Mouse (Mus musculus) kidney, embryonic 16.5 days (tissue): ENCODE results near the gene Lipe. TPM values are rescaled to one million over a fixed set of nuclear protein-coding genes. Genes with fewer than 3 reads are reported as not detected.
A peak's percentile ranks its signal among the peaks of the same experiment; 100 is the strongest.

Experiments used
- ATAC-seq: fragments of 200-750 bp; cut with Nextera tagmentation; 2 replicates; pipeline ENCODE4 v1.8.0; 2017; ENCODE audit warnings: moderate TSS enrichment; ENCODE audit not compliant: low FRiP score, low TSS enrichment
- H3K27ac ChIP-seq: fragments of 300-500 bp; sonication (generic); 2 replicates; pipeline ENCODE4 v1.5.1; 2014; ENCODE audit warnings: low read length
- H3K27me3 ChIP-seq: fragments of 300-500 bp; sonication (generic); 2 replicates; pipeline ENCODE4 v1.6.1; 2014; ENCODE audit warnings: low read length, control low read depth, mixed read lengths; ENCODE audit not compliant: insufficient read depth
- H3K36me3 ChIP-seq: fragments of 300-500 bp; sonication (generic); 2 replicates; pipeline ENCODE4 v1.6.1; 2014; ENCODE audit warnings: low read length, control low read depth, mixed read lengths; ENCODE audit not compliant: insufficient read depth
- H3K4me1 ChIP-seq: fragments of 300-500 bp; sonication (generic); 2 replicates; pipeline ENCODE4 v1.6.1; 2014; ENCODE audit warnings: low read length, control low read depth, mixed read lengths; ENCODE audit not compliant: insufficient read depth
- H3K4me2 ChIP-seq: fragments of 300-500 bp; sonication (generic); replicated peaks from 2 replicates; pipeline ENCODE4 v1.6.1; 2014; ENCODE audit warnings: low read depth, low read length
- H3K4me3 ChIP-seq: fragments of 300-500 bp; sonication (generic); 2 replicates; pipeline ENCODE4 v1.5.1; 2014; ENCODE audit warnings: mild to moderate bottlenecking, low read length
- H3K9ac ChIP-seq: fragments of 300-500 bp; sonication (generic); replicated peaks from 2 replicates; pipeline ENCODE4 v1.6.1; 2014; ENCODE audit warnings: low read length
- H3K9me3 ChIP-seq: fragments of 300-500 bp; sonication (generic); 2 replicates; pipeline ENCODE4 v1.6.1; 2016; ENCODE audit warnings: low read length, control low read depth
- WGBS: fragments of 180-500 bp; shearing (Covaris S2); extraction: QIAGEN DNeasy Blood & Tissue Kit; methylation state at CpG from one replicate; pipeline ENCODE4 v1.1.7; 2014; 5-methylcytosine and 5-hydroxymethylcytosine counted together
- polyA plus RNA-seq: library from polyadenylated mRNA; unstranded; fragments of >200 nt; fragmentation: Nextera tagmentation; extraction: Ambion mirVana; gene quantifications from 2 replicates; pipeline ENCODE4 v1.2.1, GENCODE M21; 2015

The Lipe gene
- 11.2 and 11.9 TPM in 2 replicates for polyA plus RNA-seq

GRCm38 (mm10) chr7:25398610-25399009 lies at the start of gene Lipe:
Lipe (minus strand) TSS chr7:25398710.
- Histone ChIP-seq H3K4me2 (peak within 1 kb of the TSS; percentile 19; the same call in 1 of the 2 replicates), H3K4me1 (peaks cover 36% of the 10 kb centered on the region), H3K9ac (no peak within 1 kb of the TSS), H3K9me3 (no peaks in the 10 kb centered on the region), H3K36me3 (no peaks in the 10 kb centered on the region), H3K27me3 (no peaks in the 10 kb centered on the region), H3K4me3 (no peak within 1 kb of the TSS), H3K27ac (no peak within 1 kb of the TSS)
- ATAC-seq = no peak
- 96% methylated on average over 1 of the region's 1 CpGs for WGBS

DNA sequence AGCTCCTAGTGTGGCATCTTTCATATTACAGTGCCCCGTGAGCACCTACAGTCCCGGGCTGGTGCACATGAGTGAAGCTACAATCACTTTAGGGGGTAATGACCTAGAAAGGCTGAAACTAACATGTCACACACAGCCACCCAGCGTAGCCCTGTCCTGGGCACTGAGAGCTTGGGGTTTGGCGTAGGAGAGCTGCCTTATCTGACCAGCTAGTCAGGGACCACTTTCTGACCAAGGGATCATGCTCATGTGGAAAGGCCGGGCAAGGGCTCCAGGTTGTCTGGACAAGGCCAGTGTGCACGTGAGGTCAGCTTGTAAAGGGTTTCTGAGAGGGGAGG lies 42.3 kb upstream of the Lipe start:
- Histone ChIP-seq H3K9ac (no peak overlapping the region), H3K36me3 (no peaks in the 10 kb centered on the region), H3K4me3 (no peak overlapping the region), H3K27me3 (no peaks in the 10 kb centered on the region), H3K9me3 (no peaks in the 10 kb centered on the region), H3K4me2 (no peak overlapping the region), H3K4me1 (peaks cover 17% of the 10 kb centered on the region), H3K27ac (0 out of 2 replicates have a peak overlapping the region, but pooled peaks have one; percentile 17)
- peak; percentile 59 for ATAC-seq
- 41% methylated on average over 6 of the region's 6 CpGs for WGBS

GRCm38 (mm10) chr7:25439978-25440815 lies 41.7 kb upstream of the Lipe start:
- Histone ChIP-seq H3K9me3 (no peaks in the 10 kb centered on the region), H3K4me1 (peaks cover 18% of the 10 kb centered on the region), H3K27ac (no peak overlapping the region), H3K4me2 (no peak overlapping the region), H3K4me3 (no peak overlapping the region), H3K36me3 (no peaks in the 10 kb centered on the region), H3K9ac (no peak overlapping the region), H3K27me3 (no peaks in the 10 kb centered on the region)
- no peak for ATAC-seq
- WGBS = 38% methylated on average over 9 of the region's 9 CpGs

DNA sequence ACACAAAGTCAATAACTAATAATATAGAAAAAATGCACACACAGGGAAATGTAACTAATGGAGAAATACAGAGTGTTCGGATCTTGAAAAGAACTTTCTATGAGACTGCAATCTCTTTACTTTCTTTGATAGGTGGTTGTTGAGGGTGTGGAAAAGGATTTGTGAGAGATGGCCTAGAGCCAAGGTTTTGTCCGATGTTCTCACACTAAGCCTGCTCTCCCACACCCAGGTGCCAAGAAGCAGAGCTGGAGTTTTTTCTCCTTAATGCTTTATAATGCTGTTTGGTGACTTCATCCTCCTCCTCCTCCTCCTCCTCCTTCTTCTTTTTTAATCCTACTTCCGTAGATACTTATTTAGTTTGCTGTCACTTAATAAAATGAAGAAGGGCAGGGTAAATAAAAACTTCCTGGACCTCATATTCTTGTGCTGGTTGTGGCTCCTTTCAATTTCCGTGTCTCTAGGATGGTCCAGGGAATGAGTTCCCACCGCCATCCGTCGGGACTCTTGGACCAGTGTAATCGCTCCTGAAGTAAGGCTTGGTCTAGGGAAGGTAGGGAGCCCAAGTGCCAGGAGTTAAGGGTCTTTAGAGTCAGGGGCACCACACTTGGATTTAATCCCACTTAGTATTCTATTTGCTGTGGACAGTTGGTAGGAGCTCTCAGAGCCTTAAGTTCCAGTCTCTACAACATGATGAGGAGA lies 40.8 kb upstream of the Lipe start:
- no peak overlapping the region for H3K4me3 ChIP-seq
- H3K9ac ChIP-seq = no peak overlapping the region
- H3K27me3 ChIP-seq = no peaks in the 10 kb centered on the region
- no peak overlapping the region for H3K4me2 ChIP-seq
- H3K4me1 ChIP-seq = peaks cover 18% of the 10 kb centered on the region
- H3K27ac ChIP-seq = no peak overlapping the region
- no peaks in the 10 kb centered on the region for H3K36me3 ChIP-seq
- WGBS = 74% methylated on average over 8 of the region's 8 CpGs
- H3K9me3 ChIP-seq = no peaks in the 10 kb centered on the region
- no peak for ATAC-seq

DNA sequence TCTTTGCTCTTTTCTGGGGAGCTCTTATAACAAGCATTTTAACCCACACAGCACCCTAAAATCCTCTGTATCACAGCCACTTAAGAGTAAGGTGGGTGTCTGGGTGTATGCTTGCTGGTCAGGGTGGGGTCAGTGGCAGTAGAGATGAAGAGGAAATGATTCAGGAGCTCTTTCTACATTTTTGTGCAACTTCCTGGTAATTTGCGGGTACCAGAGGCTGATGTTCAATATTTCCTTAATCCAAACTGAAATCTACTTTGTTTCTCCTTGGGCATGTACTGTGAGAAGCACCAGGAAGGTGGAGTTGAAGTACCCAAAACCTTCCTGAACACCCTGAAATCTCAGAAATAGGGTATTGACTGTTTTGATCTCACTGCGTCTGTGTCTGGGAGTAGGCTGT lies 38.2 kb upstream of the Lipe start:
- no peak overlapping the region for H3K4me3 ChIP-seq
- H3K9ac ChIP-seq = no peak overlapping the region
- H3K36me3 ChIP-seq = no peaks in the 10 kb centered on the region
- WGBS = 81% methylated on average over 2 of the region's 2 CpGs
- peaks cover 28% of the 10 kb centered on the region for H3K4me1 ChIP-seq
- peak overlapping the region; percentile 20; the same call in 1 of the 2 replicates for H3K27ac ChIP-seq
- H3K4me2 ChIP-seq = no peak overlapping the region
- no peaks in the 10 kb centered on the region for H3K27me3 ChIP-seq
- no peak for ATAC-seq
- H3K9me3 ChIP-seq = no peaks in the 10 kb centered on the region

GRCm38 (mm10) chr7:25436226-25436625 lies 37.7 kb upstream of the Lipe start:
- 60% methylated on average over 6 of the region's 6 CpGs for WGBS
- Histone ChIP-seq H3K4me1 (peaks cover 28% of the 10 kb centered on the region), H3K27ac (peak overlapping the region; percentile 40; the same call in 1 of the 2 replicates)

DNA sequence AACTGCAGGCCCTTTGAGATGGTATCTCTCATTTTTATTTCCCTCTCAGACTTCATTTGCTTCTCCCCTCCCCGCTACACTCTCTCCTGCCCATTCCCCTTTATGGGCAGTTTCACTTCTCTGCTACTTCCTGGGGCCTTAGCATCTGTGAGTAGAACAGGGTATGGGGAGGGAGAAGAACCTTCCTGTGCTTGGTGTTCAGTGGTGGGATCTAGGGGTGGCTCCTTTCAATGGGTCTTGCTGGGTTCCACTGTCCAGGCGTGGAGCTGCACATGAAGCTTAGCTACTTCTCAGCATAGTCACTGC lies 37.0 kb upstream of the Lipe start:
- no peaks in the 10 kb centered on the region for H3K36me3 ChIP-seq
- peaks cover 24% of the 10 kb centered on the region for H3K4me1 ChIP-seq
- no peak overlapping the region for H3K4me3 ChIP-seq
- ATAC-seq = no peak
- peak overlapping the region; percentile 40; the same call in 1 of the 2 replicates for H3K27ac ChIP-seq
- H3K9me3 ChIP-seq = no peaks in the 10 kb centered on the region
- H3K9ac ChIP-seq = no peak overlapping the region
- no peaks in the 10 kb centered on the region for H3K27me3 ChIP-seq
- 80% methylated on average over 2 of the region's 2 CpGs for WGBS
- no peak overlapping the region for H3K4me2 ChIP-seq

More at GRCm38 (mm10) chr7:25436226-25436625, 37.7 kb upstream of the Lipe start:
- Histone ChIP-seq H3K36me3 (no peaks in the 10 kb centered on the region), H3K9ac (no peak overlapping the region), H3K4me2 (no peak overlapping the region), H3K9me3 (no peaks in the 10 kb centered on the region), H3K4me3 (no peak overlapping the region), H3K27me3 (no peaks in the 10 kb centered on the region)
- ATAC-seq = no peak

DNA sequence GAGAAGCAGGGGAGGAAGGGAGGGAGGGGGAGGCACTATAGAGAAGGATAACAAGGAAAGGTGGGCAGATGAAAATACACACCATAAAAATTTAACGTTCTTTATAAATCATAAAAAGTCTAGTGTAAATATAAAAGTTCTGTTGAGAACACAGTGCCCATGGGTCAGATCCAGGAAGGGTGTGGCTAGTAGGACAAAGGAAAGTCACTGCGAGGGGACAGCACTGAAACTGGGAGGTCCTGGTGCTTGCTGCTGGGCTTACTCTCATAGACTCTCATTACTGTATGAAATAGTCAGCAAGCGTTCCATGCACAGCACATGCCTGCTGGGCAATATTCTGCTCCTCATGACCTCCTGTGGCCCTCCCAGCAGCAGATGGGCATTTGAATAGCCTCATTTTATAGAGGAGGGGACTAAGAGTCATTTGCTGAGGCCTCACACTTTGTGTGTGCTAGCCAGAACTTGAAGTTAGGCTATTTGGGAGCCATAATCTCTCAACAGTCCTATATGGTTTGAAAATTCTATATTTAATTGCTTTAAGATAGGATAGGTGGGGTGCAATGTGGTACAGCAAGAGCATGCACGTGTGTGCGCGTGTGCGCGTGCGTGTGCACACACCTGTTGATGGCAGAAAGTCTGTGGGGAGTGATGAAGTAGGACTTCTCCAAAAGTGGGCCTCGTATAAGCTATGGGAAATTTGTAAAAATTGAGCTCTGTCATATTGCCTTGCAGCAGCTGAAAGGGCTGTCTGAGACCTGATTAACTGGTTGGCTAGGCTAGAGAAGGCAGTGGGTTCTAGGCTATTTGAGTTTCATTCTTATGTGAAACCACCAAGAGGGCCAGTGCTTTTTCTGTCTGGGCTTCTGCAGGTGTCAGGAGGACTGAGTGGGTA lies 36.4 kb upstream of the Lipe start:
- Histone ChIP-seq H3K27ac (no peak overlapping the region), H3K27me3 (no peaks in the 10 kb centered on the region), H3K4me3 (no peak overlapping the region), H3K36me3 (no peaks in the 10 kb centered on the region), H3K4me1 (peaks cover 19% of the 10 kb centered on the region), H3K9me3 (no peaks in the 10 kb centered on the region), H3K9ac (no peak overlapping the region), H3K4me2 (no peak overlapping the region)
- no peak for ATAC-seq
- WGBS = 88% methylated on average over 10 of the region's 10 CpGs

DNA sequence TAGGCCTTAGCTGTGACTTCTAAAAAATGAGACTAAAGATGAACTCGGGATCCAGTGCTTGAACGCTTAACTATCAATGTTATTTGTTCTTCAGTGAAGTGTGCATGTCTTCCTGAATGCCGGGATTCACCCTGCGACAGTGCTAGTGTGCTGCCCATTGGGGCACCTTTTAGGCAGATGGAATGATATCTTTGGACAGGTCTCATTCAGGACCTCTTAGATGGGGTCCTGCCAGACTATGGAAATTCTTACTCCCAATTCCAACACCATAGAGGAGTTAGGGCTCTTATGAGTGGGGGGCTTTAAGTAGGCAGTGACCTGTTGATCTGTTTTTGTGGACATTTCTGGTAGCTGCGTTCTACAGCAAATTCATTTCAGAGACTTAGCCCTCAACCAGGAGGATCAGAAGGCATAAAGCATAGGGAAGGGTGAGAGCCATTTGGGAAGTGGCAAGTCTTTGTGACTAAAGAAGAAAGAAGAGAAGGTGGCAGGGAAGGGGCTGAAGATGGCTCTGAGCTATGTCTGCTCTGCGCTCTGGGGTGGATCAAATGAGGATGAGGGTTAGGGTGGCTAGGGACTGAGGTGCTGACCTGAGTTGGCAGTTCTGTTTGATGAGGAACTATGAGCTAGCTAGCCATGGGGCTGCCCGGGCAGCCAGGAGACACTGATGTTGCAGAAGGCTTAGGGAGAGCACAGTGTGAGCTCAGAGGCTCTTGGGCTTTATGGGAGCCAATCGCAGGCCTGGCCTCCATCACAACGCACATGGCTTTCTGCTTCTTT lies 35.5 kb upstream of the Lipe start:
- no peak overlapping the region for H3K4me2 ChIP-seq
- no peaks in the 10 kb centered on the region for H3K36me3 ChIP-seq
- H3K27me3 ChIP-seq = no peaks in the 10 kb centered on the region
- H3K4me3 ChIP-seq = no peak overlapping the region
- WGBS = 76% methylated on average over 9 of the region's 9 CpGs
- ATAC-seq = no peak
- no peak overlapping the region for H3K9ac ChIP-seq
- H3K27ac ChIP-seq = no peak overlapping the region
- H3K9me3 ChIP-seq = no peaks in the 10 kb centered on the region
- peaks cover 14% of the 10 kb centered on the region for H3K4me1 ChIP-seq
